Mouse (Mus musculus) embryonic facial prominence, embryonic 11.5 days (tissue): ENCODE measurements at regions not wholly inside any gene's neighbourhood (a gene's known extent, or its start where the extent isn't known, plus 50 kb on each side); places are given as distances from the start of the nearest gene placed in this dataset.

Experiments
- ATAC-seq: fragments of 200-750 bp; cut with Nextera tagmentation; replicated peaks from 2 replicates; pipeline ENCODE4 v1.8.0; 2017; ENCODE audit warnings: low read depth; ENCODE audit not compliant: insufficient number of reproducible peaks, low FRiP score, low TSS enrichment
- DNase-seq: peaks from one replicate; pipeline ENCODE4 v3.0.0-alpha.2; 2015; ENCODE audit warnings: low spot score
- H3K27ac ChIP-seq: fragments of 300-500 bp; sonication (generic); replicated peaks from 2 replicates; pipeline ENCODE4 v1.5.1; 2014; ENCODE audit warnings: mild to moderate bottlenecking, low read depth, low read length, control low read depth
- H3K27me3 ChIP-seq: fragments of 300-500 bp; sonication (generic); 2 replicates; pipeline ENCODE4 v1.6.1; 2014; ENCODE audit warnings: mild to moderate bottlenecking, low read length, moderate library complexity, mixed read lengths; ENCODE audit not compliant: control insufficient read depth, insufficient read depth
- H3K36me3 ChIP-seq: fragments of 300-500 bp; sonication (generic); replicated peaks from 2 replicates; pipeline ENCODE4 v1.6.1; 2014; ENCODE audit warnings: low read depth, mild to moderate bottlenecking, low read length, moderate library complexity, mixed read lengths; ENCODE audit not compliant: control insufficient read depth, insufficient read depth
- H3K4me1 ChIP-seq: fragments of 300-500 bp; sonication (generic); 2 replicates; pipeline ENCODE4 v1.6.1; 2014; ENCODE audit warnings: low read length, mixed read lengths; ENCODE audit not compliant: control insufficient read depth, insufficient read depth
- H3K4me2 ChIP-seq: fragments of 300-500 bp; sonication (generic); 2 replicates; pipeline ENCODE4 v1.6.1; 2014; ENCODE audit warnings: low read depth, mild to moderate bottlenecking, control low read depth, low read length, moderate library complexity
- H3K4me3 ChIP-seq: fragments of 300-500 bp; sonication (generic); 2 replicates; pipeline ENCODE4 v1.5.1; 2014; ENCODE audit warnings: low read depth, low read length, control low read depth
- H3K9ac ChIP-seq: fragments of 300-500 bp; sonication (generic); replicated peaks from 2 replicates; pipeline ENCODE4 v1.6.1; 2014; ENCODE audit warnings: mild to moderate bottlenecking, control low read depth, low read length
- H3K9me3 ChIP-seq: fragments of 300-500 bp; sonication (generic); replicated peaks from 2 replicates; pipeline ENCODE4 v1.6.1; 2016; ENCODE audit warnings: mild to moderate bottlenecking, low read length, inconsistent platforms, mixed read lengths; ENCODE audit not compliant: control insufficient read depth
- WGBS: fragments of 180-500 bp; shearing (Covaris S2); extraction: QIAGEN DNeasy Blood & Tissue Kit; methylation state at CpG from one replicate; pipeline ENCODE4 v1.1.7; 2014; 5-methylcytosine and 5-hydroxymethylcytosine counted together

GRCm38 (mm10) chr17:80825518-80825901 lies 97.2 kb upstream of the Map4k3 start:
- Histone ChIP-seq H3K36me3 (no peaks in the 10 kb centered on the region), H3K4me1 (no peaks in the 10 kb centered on the region; the same call in 1 of the 2 replicates), H3K9ac (no peak overlapping the region), H3K4me3 (no peak overlapping the region), H3K27ac (peak overlapping the region; percentile 52), H3K9me3 (no peaks in the 10 kb centered on the region), H3K4me2 (no peak overlapping the region), H3K27me3 (no peaks in the 10 kb centered on the region)
- WGBS, result 32% methylated on average over 10 of the region's 10 CpGs
- DNase-seq (peak; percentile 23), ATAC-seq (peak; percentile 71)

- WGBS, result 79% methylated on average over 13 of the region's 13 CpGs
- Histone ChIP-seq H3K9me3 (no peaks in the 10 kb centered on the region), H3K36me3 (no peaks in the 10 kb centered on the region), H3K4me1 (no peaks in the 10 kb centered on the region; the same call in 1 of the 2 replicates), H3K27me3 (no peaks in the 10 kb centered on the region), H3K4me2 (no peak overlapping the region), H3K27ac (peak overlapping the region; percentile 52), H3K4me3 (no peak overlapping the region), H3K9ac (no peak overlapping the region)
- DNase-seq (no peak), ATAC-seq (no peak)
These were observed 96.7 kb upstream of the Map4k3 start for GRCm38 (mm10) chr17:80824826-80825517.

- Histone ChIP-seq H3K4me1 (no peaks in the 10 kb centered on the region; the same call in 1 of the 2 replicates), H3K36me3 (no peaks in the 10 kb centered on the region), H3K27ac (no peak overlapping the region), H3K9ac (no peak overlapping the region), H3K4me2 (no peak overlapping the region), H3K4me3 (no peak overlapping the region), H3K27me3 (no peaks in the 10 kb centered on the region), H3K9me3 (no peaks in the 10 kb centered on the region)
- ATAC-seq, result no peak
- no peak for DNase-seq
- WGBS, result 82% methylated on average over 2 of the region's 2 CpGs
These were observed 96.0 kb upstream of the Map4k3 start for GRCm38 (mm10) chr17:80824261-80824660.

- H3K9me3 ChIP-seq, result no peaks in the 10 kb centered on the region
- no peaks in the 10 kb centered on the region; the same call in 1 of the 2 replicates for H3K4me1 ChIP-seq
- WGBS, result 61% methylated on average over 8 of the region's 8 CpGs
- no peaks in the 10 kb centered on the region for H3K36me3 ChIP-seq
- H3K9ac ChIP-seq, result no peak overlapping the region
- H3K4me3 ChIP-seq, result no peak overlapping the region
- DNase-seq, result no peak
- no peak overlapping the region for H3K27ac ChIP-seq
- H3K27me3 ChIP-seq, result no peaks in the 10 kb centered on the region
- H3K4me2 ChIP-seq, result no peak overlapping the region
- ATAC-seq, result no peak
These were observed 92.6 kb upstream of the Map4k3 start for GRCm38 (mm10) chr17:80820888-80821287.

GRCm38 (mm10) chr17:80818477-80819028 lies 90.3 kb upstream of the Map4k3 start:
- 60% methylated on average over 9 of the region's 9 CpGs for WGBS
- DNase-seq (no peak), ATAC-seq (no peak)
- Histone ChIP-seq H3K36me3 (no peaks in the 10 kb centered on the region), H3K4me3 (no peak overlapping the region), H3K27ac (no peak overlapping the region), H3K4me2 (no peak overlapping the region), H3K4me1 (no peaks in the 10 kb centered on the region), H3K9me3 (no peaks in the 10 kb centered on the region), H3K27me3 (no peaks in the 10 kb centered on the region), H3K9ac (no peak overlapping the region)

GRCm38 (mm10) chr17:80815747-80816146 lies 87.5 kb upstream of the Map4k3 start:
- WGBS, result 78% methylated on average over 4 of the region's 4 CpGs
- Histone ChIP-seq H3K36me3 (no peaks in the 10 kb centered on the region), H3K9me3 (no peaks in the 10 kb centered on the region), H3K27me3 (no peaks in the 10 kb centered on the region), H3K4me2 (no peak overlapping the region), H3K27ac (no peak overlapping the region), H3K9ac (no peak overlapping the region), H3K4me3 (no peak overlapping the region), H3K4me1 (no peaks in the 10 kb centered on the region)
- DNase-seq, result no peak
- ATAC-seq, result no peak

GRCm38 (mm10) chr17:80813194-80813593 lies 84.9 kb upstream of the Map4k3 start:
- DNase-seq (no peak), ATAC-seq (no peak)
- 90% methylated on average over 10 of the region's 10 CpGs for WGBS
- no peaks in the 10 kb centered on the region for H3K36me3 ChIP-seq
- H3K4me2 ChIP-seq, result no peak overlapping the region
- no peaks in the 10 kb centered on the region for H3K9me3 ChIP-seq
- no peaks in the 10 kb centered on the region for H3K4me1 ChIP-seq
- no peak overlapping the region for H3K27ac ChIP-seq
- H3K4me3 ChIP-seq, result no peak overlapping the region
- H3K27me3 ChIP-seq, result no peaks in the 10 kb centered on the region
- H3K9ac ChIP-seq, result no peak overlapping the region

- ATAC-seq (no peak), DNase-seq (no peak)
- no peaks in the 10 kb centered on the region for H3K4me1 ChIP-seq
- H3K27me3 ChIP-seq, result no peaks in the 10 kb centered on the region
- 79% methylated on average over 5 of the region's 5 CpGs for WGBS
- H3K36me3 ChIP-seq, result no peaks in the 10 kb centered on the region
- no peak overlapping the region for H3K27ac ChIP-seq
- H3K9me3 ChIP-seq, result no peaks in the 10 kb centered on the region
- no peak overlapping the region for H3K4me2 ChIP-seq
- H3K9ac ChIP-seq, result no peak overlapping the region
- no peak overlapping the region for H3K4me3 ChIP-seq
These were observed 81.0 kb upstream of the Map4k3 start for GRCm38 (mm10) chr17:80809275-80809674.
